ENCODE assay signal across 11 mouse cellular contexts in the genomic region with DNA sequence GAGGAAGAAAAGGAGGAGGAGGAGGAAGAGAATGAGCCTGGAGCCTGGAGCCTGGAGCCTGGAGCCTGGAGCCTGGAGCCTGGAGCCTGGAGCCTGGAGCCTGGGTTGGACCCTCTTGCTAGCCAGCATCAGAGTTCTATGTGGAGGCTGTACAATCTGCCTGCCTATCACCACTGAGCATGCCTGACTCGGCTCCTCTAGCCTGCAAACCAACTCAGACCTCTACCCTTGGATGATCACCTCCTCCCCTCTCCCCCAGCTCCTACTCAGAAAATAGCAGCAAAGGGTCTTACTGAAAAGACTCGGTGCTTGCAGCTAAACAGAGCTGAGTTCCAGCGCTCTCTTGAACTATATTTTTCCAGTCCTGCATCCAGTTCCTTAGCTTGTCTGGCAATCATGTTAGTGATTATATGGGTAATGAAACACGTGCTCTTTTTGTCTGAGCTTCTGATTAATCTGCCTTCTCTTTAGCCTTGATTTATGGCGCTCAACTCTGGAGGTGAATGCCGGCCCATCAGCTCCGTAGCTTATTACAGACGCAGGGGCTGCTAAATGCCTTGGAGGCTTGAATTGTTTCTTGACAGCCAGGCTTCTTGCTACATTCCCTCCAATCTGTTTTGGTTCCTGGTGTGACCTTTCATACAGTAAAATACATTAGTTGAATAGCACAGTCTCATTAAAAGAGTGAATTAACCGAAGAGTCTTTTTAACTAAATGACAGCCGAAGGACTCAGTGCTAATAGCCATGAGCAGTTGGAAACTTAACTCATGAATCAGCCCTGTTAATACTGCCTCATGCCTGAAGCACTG.
DNase-seq lines count a peak whose midpoint lies in the region; ATAC-seq lines count a peak whose summit lies in the region.
"Had no signal": no experiment of that assay in that cellular context is flagged by ENCODE, and none has a peak within 500 bp of the region (broad histone marks: within the 10 kb centered on the region; RNA-seq: fewer than 3 reads in every experiment).

No protein-coding gene starts in this region.

- H3K4me1 ChIP-seq in embryonic facial prominence, embryonic 10.5 days, result peaks cover 19% of the 10 kb centered on the region
- H3K4me1 ChIP-seq in hindbrain, embryonic 12.5 days, result peaks cover 33% of the 10 kb centered on the region
- peaks cover 26% of the 10 kb centered on the region for H3K4me1 ChIP-seq in midbrain, embryonic 12.5 days
- H3K4me1 ChIP-seq: heart, embryonic 13.5 days had no signal

- H3K27me3 ChIP-seq in embryonic facial prominence, embryonic 10.5 days (replicated peaks; ENCODE audit: low read depth, poor library complexity, severe bottlenecking), result peaks cover 52% of the 10 kb centered on the region
- peaks cover 33% of the 10 kb centered on the region for H3K27me3 ChIP-seq in hindbrain, embryonic 12.5 days
- peaks cover 41% of the 10 kb centered on the region for H3K27me3 ChIP-seq in midbrain, embryonic 12.5 days

- H3K9ac ChIP-seq in hindbrain, embryonic 12.5 days, result no peak overlapping the region
- no peak overlapping the region for H3K9ac ChIP-seq in midbrain, embryonic 12.5 days (replicated peaks)
- H3K9ac ChIP-seq: heart, embryonic 13.5 days had no signal

- H3K9me3 ChIP-seq in embryonic facial prominence, embryonic 10.5 days, result no peaks in the 10 kb centered on the region
- no peaks in the 10 kb centered on the region for H3K9me3 ChIP-seq in hindbrain, embryonic 12.5 days (replicated peaks)
- H3K9me3 ChIP-seq in midbrain, embryonic 12.5 days, result no peaks in the 10 kb centered on the region
- H3K9me3 ChIP-seq: heart, embryonic 13.5 days had no signal

- H3K27ac ChIP-seq in embryonic facial prominence, embryonic 10.5 days (replicated peaks), result peak overlapping the region; percentile 10; the same call in 1 of the 2 replicates
- peak overlapping the region; percentile 62 for H3K27ac ChIP-seq in hindbrain, embryonic 12.5 days
- H3K27ac ChIP-seq in midbrain, embryonic 12.5 days (replicated peaks), result 0 out of 2 replicates have a peak overlapping the region, but pooled peaks have one; percentile 30
- H3K27ac ChIP-seq: heart, embryonic 13.5 days had no signal

- ATAC-seq in hindbrain, embryonic 12.5 days (ENCODE audit: low FRiP score), result peak; percentile 77
- peak; percentile 66 for ATAC-seq in midbrain, embryonic 12.5 days (ENCODE audit: low FRiP score, low read depth)

- 32% methylated on average over 10 of the region's 10 CpGs for WGBS in embryonic facial prominence, embryonic 10.5 days
- WGBS in hindbrain, embryonic 12.5 days, result 31% methylated on average over 10 of the region's 10 CpGs
- WGBS in midbrain, embryonic 12.5 days, result 39% methylated on average over 10 of the region's 10 CpGs

- H3K4me2 ChIP-seq in hindbrain, embryonic 12.5 days (replicated peaks), result no peak overlapping the region
- 0 out of 2 replicates have a peak overlapping the region, but pooled peaks have one; percentile 1 for H3K4me2 ChIP-seq in midbrain, embryonic 12.5 days (replicated peaks)
- H3K4me2 ChIP-seq: heart, embryonic 13.5 days had no signal

- no peaks in the 10 kb centered on the region for H3K36me3 ChIP-seq in embryonic facial prominence, embryonic 10.5 days (replicated peaks)
- H3K36me3 ChIP-seq in hindbrain, embryonic 12.5 days, result no peaks in the 10 kb centered on the region
- H3K36me3 ChIP-seq in midbrain, embryonic 12.5 days, result no peaks in the 10 kb centered on the region
- H3K36me3 ChIP-seq: heart, embryonic 13.5 days had no signal

- H3K4me3 ChIP-seq in embryonic facial prominence, embryonic 10.5 days, result no peak overlapping the region
- no peak overlapping the region for H3K4me3 ChIP-seq in hindbrain, embryonic 12.5 days
- H3K4me3 ChIP-seq in midbrain, embryonic 12.5 days, result no peak overlapping the region
- H3K4me3 ChIP-seq: heart, embryonic 13.5 days had no signal

- DNase-seq in embryo, embryonic 10 days (ENCODE audit: low spot score), result peak; percentile 62
- DNase-seq in embryonic facial prominence, embryonic 10.5 days (ENCODE audit: low spot score), result peak; percentile 18
- DNase-seq in lung, adult 18-20 months, result no peak
- no peak for DNase-seq in gastrocnemius, adult 8-10 months (ENCODE audit: low spot score in 2 of 2)
- no peak for DNase-seq in natural killer cell, adult 2 months (ENCODE audit: low spot score in 2 of 2)
- DNase-seq in testis, postnatal 10 days (ENCODE audit: low spot score), result no peak
- DNase-seq: liver; lung, postnatal 10 days had no signal

Comparison
In these comparisons a context has a peak if more than half of its experiments do, and no peak if none do; other contexts are left out.
1. DNase-seq: peak in embryo, embryonic 10 days (single experiment) and embryonic facial prominence, embryonic 10.5 days (single experiment); none in lung, adult 18-20 months (0 of 2), gastrocnemius, adult 8-10 months (0 of 2), natural killer cell, adult 2 months (0 of 2) and testis, postnatal 10 days (single experiment).
2. H3K27ac ChIP-seq: peak in every context shown above with its lines; median percentile 62 in hindbrain, embryonic 12.5 days; 30 in midbrain, embryonic 12.5 days; 10 in embryonic facial prominence, embryonic 10.5 days.